Mouse (Mus musculus) skeletal muscle tissue, adult 2 months (tissue): ENCODE measurements around the gene Map3k12.

Experiments
- DNase-seq: peaks from one replicate; pipeline ENCODE4 v3.0.0-alpha.2; 2012; ENCODE audit warnings: low read depth, low spot score

Gene Map3k12

DNA sequence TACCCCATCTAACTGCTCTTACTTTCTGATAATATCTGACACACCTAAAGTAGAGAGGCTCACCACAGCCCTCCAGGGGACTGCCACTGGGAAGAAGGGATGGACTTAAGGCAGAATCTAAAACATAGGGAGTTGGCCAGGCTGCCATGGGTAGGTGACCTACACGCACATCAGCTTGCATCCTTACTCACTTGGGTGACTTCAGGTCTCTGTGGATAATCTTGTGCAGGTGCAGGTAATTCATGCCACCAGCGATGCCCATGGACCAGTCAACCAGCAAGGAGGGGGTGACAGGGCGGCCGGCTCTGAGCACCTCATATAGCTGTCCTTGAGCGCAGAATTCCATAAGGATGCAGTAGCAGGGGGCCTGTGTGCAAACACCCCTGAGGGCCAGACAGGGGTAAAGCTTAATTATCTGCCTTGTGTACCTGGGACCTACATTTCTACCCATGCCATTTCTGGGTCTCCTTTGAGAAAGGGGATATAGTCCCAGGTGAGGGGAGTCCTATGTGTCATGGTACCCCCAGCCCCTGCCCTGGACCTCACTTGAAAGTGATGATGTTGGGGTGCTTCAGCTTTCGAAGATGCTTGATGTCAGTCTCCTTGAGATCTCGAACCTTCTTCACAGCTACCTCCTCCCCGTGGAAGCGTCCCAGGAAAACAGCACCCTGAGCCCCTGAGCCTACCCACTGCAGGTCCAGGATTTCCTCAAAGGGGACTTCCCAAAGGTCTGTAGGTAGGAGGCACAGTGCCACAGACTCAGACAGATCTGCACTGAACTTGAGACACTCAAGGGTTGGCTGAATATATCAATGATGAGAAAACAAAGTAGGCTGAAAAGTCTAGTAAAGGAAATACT, 12.7 kb downstream of the Map3k12 start:
- DNase-seq = no peak

- DNase-seq = no peak
Observed at GRCm38 (mm10) chr15:102503447-102503846, 13.4 kb downstream of the Map3k12 start, which contains the start of gene Gm10337. TSS of gene Gm10337 (plus strand) at chr15:102503722.

DNA sequence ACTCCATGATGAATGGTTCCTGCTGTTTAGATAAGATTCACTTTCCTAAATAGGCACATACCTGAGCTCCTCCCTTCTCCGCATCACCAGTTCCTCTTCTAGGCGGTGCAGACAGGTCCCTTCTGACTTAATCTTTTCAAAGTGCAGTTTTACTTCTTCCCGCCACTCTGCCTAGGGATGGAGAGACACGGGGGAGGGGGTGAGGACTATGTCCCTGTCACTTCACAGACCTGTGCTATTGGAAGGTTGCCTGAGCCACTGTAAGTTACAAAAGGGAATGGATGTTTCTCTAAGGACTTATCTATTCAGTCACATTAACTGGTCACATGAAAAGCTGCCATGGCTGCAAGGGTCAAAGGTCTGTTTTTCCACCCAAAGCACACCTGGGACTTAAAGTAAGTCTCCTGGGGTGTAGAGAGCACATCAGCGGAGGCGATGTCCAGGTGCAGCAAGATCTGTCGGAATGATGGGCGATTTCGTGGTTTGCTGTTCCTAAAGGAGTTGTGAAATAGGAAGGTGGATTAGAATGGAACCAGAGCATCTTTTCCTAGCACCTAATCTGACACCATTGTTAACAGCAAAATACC, 14.5 kb downstream of the Map3k12 start:
- DNase-seq = no peak

DNA sequence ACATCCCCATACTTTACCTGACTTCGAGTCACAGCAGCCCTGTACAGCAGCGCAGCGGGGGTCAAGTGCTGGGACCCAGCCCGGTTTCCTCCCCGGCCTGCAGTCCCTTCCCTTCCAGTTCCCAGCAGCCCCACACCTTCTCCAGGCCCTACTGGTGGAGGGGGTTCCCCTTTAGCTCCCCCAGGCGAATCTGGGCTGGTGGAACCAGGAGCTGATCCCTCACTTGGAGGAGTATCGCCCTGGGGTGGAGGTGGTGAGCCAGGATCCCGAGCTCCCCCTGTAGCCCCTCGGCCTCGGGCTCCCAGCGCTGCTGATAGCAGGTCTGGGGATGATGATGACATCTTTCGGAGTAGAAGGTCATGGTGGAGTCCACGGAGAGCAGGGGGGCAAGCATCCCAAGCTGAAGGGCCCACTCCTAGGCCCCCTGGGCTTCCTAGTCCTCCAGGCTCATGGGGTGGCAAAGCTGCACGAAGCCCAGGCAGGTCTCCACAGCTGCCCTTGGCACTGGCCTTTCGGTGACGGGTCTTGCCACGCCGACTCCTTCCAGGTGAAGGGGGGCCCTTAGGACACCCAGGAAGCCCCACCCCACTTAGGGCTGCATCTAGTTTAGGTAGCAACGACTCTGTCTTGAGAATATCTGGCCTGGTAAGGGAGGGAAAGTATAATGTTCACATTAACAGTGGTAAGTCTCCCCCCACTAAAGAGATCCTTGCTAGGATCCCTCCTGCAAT, 15.6 kb downstream of the Map3k12 start:
- no peak for DNase-seq

DNA sequence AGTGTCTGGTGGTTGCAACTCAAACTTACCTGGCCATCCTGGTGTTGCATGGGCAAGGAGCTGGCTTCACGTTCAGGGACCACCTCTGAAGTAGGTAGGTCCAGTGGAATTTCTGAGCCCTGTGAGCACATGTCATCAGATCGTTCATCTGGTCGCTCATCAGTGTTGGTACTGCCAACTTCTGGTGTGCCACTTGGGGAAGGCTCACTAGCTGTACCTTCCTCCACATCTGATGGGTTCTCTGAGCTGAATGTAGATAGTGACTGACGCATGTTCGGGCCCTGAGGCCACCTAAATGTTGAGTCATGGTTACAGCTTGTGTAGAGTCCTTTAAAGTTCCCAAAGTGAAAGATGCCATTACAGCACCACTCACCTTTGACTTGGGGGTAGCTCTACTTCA, 16.4 kb downstream of the Map3k12 start:
- no peak for DNase-seq

- DNase-seq = no peak
Observed at GRCm38 (mm10) chr15:102499851-102500250, 17.0 kb downstream of the Map3k12 start.

- no peak for DNase-seq
Observed at GRCm38 (mm10) chr15:102499370-102499769, 17.5 kb downstream of the Map3k12 start.

DNA sequence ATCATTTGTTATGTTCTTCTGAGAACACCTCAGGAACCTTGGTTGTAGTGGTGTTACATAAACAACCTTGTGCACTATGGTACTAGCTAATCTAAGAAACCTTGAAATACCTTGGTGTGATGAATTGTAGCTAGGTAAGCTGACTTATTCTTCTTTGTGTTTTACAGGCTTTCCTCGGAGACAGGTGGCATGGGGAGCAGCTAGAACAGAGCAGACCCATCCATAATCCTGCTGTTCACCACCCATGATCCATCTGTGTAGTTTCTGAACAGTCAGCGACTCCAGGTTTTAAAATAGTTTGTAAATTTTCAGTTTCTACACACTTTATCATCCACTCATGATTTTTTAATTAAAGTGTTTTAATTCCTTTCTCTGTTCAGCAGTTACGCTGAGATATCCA, 18.5 kb downstream of the Map3k12 start:
- no peak for DNase-seq

DNA sequence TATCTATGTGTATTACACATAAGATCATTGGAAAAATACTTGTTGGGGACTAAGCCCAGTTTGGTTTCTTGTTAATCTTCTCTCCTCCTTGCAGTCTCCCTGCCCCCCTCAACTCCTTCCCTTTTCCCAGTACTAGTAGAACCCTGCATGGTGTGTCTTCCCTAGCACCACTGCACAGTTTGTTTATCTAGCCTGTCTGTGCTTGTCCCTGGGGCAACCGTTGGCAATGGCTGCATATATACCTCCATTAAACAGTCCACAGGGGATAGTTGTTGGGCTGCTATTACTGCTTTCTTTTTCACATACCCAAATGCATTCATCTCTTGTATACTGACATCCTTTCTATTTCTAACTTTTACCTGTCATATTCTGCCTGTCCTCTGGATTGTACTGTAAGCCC, 29.2 kb downstream of the Map3k12 start:
- DNase-seq = no peak

DNA sequence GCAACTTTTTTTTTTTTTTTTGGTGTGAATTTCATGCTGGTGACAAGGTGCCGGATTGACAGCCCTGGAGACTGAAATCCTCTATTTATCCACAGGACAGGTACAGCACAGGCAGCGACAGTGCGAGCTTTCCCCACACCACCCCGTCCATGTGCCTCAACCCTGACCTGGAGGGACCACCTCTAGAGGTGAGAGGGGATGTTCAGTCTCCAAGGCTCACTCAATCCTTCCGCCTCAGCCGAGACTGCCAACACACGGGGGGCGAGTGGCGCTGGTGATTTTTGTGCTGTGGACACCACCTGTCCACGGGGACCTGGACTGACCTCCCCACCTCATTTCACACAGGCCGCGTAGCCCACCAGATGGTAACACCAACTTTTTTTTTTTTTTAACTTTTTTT, 31.0 kb downstream of the Map3k12 start:
- no peak for DNase-seq

DNA sequence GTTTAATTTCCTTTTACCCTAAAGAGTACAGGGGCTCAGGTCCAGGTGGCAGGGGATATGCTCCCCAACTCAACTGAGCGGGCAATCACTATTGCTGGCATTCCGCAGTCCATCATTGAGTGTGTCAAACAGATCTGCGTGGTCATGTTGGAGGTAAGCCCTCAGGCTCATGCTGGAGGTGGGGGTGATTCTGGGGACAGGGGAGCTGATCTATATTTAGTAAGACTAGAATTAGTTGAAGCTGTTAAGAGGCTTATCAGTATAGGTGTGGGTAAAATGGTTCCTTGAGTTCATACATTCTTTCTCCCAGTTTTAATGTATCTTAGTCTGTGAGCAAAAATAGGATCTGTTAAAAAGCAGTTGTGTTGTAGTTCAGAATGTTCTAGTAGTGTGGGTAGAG, 33.7 kb downstream of the Map3k12 start:
- no peak for DNase-seq

DNA sequence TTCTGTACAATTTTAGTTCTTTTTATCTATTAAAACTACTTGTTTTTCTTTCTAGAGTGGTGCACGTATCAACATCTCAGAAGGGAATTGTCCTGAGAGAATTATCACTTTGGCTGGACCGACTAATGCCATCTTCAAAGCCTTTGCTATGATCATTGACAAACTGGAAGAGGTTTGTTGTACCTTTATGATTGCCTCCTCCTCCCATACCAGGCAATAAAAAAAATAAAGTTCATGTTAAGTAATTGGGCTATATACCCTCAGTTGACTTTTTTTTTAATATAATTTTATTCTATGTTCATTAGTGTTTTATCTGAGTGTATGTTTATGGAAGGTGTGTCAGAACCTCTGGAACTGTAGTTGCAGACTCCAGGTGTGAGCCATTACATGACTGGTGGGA, 42.3 kb downstream of the Map3k12 start:
- DNase-seq = no peak

- DNase-seq = no peak
Observed at GRCm38 (mm10) chr15:102473246-102473645, 43.6 kb downstream of the Map3k12 start.

DNA sequence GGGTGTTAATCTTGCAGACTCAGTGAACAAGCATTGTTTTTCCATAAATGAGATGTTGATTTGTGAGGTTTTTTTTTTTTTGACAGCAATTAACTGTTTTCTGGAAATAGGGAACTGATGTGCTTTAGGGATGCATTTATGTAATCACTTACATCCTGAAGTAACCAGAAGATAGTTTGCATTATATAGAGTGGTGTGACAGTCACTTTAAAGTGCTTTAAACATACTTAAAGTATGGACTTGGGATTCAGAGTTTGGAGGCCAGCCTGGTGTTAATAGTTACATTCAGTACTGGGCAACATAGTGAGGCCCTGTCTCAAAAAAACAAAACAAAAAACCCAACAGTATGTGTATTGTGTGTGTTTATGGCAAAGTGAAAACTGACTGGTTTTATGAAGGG, 45.1 kb downstream of the Map3k12 start:
- DNase-seq = no peak

- DNase-seq = peak; percentile 46
Observed at GRCm38 (mm10) chr15:102471295-102471645, 45.6 kb downstream of the Map3k12 start.

GRCm38 (mm10) chr15:102470605-102471294, 46.1 kb downstream of the Map3k12 start:
- peak; percentile 76 for DNase-seq

DNA sequence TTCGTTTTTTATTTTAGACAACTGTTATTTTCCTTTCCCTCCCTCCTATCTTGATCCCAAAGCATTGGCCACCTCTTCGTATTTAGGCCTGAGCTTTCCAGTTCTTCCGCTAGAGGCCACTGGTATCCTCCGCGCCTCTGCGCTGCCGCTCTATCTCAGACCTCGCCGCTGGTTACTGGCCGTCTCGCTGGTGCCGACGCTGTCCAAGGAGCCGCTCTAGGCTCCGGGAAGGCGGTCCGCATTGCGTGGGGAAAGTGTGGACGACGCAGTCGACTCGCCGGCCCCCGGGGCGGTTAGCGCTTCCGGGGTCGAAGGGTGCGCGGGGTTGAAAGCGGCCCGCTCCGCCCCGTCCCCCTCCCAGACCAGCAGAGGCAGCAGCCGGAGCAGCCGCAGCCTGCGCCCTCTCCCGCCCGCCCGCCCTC, 46.7 kb downstream of the Map3k12 start, which contains the start of gene Pcbp2:
TSS of gene Pcbp2 (plus strand) at position 357 of the 422 bp plus-strand sequence.
- peak; percentile 97 for DNase-seq

GRCm38 (mm10) chr15:102468675-102469370, 48.0 kb downstream of the Map3k12 start:
- no peak for DNase-seq

GRCm38 (mm10) chr15:102463666-102464065, 53.2 kb downstream of the Map3k12 start:
- DNase-seq = no peak

- no peak for DNase-seq
Observed at GRCm38 (mm10) chr15:102461430-102462075, 55.3 kb downstream of the Map3k12 start.

DNA sequence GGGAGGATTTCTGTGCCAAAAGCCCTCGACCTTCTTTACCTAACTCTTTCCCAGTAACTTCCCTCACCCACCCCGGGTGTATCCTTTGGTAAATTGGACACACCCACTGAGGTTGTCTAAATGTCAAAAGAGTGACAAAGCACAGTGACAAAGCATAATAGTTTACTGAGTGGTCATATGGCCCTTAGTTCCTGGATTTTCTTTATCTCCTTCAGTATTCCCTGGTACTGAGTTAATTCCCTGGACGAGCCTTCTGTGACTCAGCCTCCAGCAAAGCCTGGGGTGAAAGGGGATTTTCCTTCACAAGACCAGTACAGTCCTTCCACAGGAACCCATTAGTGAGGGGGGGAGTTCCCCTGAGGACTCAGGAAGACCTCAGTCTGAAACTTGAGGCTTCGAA, 55.9 kb downstream of the Map3k12 start:
- no peak for DNase-seq
